Mouse (Mus musculus): Measurements from ENCODE around the gene Pqlc2.
A peak's percentile ranks its signal among the peaks of the same experiment; 100 is the strongest.

Pqlc2 gene

DNA sequence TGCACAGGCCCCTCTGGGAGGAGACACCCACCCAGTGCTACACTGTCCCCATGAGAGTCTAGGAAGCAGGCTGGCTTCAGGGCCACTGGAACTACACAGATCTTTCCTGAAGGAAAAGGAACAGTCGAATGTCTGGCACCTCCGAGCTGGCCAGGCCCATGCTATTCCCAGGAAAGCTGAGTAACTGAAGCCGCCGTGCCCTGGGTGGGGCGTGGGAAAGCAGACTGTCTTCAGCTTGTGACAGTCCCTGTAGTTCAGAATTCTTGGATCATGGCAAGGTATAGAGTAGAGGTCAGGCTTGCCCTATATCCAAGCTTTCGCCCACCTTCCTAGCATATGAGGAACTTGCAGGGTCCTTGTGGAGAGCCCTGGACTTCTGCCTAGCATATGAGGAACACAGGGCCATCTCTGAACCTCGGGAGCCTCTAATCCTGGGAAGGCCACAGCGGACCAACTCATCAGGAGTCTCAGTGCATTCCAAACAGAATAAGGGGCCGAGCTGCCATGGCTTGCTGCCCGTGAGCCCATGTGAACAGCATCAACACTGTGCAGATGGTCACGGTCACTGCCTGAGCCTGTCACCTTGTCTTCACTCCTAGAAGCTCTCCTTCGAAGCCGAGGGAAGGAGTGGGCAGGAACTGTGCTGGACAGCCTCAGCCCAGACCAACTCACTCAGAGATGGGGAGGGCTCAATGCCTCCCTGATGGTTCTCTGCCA, 44.6 kb downstream of the Pqlc2 start:
- DNase-seq (ENCODE audit: low spot score in 2 of 2), result no peak

DNA sequence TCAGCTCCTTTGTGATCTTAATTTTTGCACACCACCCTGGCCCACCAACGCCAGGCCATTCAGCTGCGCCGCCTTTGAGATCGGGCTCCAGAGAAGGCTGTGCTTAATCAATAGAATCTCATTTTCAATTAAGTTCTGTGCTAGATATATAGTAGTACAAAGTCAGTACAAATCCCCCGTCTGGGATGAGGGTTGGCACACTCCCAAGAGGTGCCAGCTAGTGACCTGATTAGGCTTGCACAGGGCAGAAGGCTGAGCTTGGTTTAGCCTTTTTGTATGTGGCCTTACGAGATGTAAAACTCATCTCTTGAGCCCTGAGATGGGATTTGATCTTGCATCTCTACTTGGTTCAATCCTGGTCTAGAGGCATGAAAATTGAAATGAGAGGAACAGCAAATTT, 47.5 kb downstream of the Pqlc2 start:
- DNase-seq (ENCODE audit: low spot score in 2 of 2), result no peak

DNA sequence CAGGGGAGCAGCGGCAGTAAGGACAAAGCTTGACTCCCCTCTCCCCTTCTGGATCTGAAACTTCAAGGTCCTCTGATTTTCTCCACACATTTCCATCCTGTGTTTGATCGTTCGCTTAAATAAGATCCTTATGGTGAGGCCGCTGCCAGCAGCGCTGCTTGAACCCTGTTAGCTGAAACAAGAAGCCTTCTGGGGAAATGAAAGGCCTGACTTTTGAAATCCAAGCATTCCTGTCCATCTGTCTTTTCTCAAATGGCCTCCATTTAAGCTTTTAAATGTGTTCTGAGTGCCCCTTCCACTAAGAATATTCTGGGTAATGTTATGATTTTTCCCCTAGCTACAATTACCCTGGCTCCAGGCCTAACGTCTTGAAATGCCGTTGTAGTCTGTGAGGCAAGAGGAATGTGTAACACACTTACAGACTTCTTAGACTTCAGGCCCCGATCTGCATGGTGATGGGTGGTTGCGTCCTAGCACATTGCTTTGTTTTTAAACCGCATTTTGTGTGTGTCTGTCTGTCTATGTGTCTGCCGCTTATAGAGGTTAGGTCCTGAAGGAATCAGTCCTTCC, 51.1 kb downstream of the Pqlc2 start:
- no peak for DNase-seq (ENCODE audit: low spot score in 2 of 2)

DNA sequence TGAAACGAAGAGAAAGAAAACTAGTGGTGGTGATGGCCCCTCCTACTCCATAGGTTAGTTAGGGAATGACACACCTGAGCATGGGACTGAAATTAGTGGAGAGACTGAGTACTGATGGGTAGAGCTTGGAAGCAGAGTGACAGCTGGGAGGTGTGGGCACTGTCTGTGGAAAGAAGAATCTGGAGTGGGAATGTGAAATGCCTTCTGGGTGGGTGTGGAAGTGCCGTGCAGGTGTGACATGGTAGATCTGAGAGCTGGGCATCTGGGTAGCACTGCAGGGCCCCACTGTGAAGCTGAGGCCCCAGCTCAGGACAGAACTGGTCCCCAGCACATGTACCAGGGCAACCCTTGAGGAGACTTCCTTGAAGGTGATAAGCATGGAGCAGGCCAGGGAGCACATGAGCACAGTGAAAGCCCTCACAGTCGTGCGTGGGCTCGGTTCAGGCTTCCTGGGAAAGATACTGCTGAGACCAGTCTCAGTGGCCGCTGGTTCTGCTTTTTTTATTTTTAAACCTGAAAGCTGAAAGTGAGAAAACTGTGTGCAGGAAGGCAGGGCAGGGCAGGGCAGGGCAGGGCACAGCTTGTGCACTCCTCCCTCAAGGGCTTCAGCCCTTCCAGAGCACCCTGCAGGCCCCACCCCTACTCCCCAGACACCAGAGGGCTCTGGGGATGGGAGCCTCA, 51.7 kb downstream of the Pqlc2 start:
- DNase-seq (ENCODE audit: low spot score in 2 of 2), result peak in 1 of 2 experiments; percentile 49

DNA sequence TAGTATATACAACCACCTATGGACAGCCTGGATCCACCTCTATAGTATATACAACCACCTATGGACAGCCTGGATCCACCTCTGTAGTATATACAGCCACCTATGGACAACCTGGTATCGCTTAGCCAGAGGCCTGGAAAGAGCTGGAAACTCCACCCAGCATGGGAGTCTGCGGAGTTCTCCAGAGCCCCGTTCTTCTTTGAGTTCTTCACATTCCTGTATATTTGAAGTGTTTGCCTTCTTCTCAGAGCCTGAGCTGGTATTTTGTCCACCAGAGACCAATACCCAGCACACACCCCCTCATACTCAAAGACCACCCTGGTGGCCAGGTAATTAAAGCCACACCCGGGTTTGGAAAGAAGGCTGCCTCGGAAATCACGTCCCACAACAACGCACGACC, 53.8 kb downstream of the Pqlc2 start:
- DNase-seq (ENCODE audit: low spot score in 2 of 2), result no peak

DNA sequence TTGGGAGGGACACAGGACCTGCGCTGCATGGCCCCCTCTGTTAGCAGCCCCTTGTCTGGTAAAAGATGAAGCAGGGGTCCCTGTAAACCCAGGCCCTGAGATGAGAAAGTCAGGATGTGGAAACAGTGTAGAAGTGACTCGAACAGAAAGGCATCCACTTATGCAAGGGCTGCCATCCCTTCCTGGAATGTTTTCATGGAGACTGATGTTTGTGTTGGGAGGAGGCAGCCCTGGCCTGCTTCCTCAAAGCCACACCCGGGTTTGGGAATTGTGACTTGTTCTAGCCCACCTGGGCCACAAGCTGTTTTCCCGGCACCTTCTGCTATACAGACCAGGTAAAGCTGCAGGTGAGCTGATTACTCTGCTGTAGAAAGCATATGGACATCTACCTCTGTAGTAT, 54.4 kb downstream of the Pqlc2 start:
- DNase-seq (ENCODE audit: low spot score in 2 of 2), result no peak

DNA sequence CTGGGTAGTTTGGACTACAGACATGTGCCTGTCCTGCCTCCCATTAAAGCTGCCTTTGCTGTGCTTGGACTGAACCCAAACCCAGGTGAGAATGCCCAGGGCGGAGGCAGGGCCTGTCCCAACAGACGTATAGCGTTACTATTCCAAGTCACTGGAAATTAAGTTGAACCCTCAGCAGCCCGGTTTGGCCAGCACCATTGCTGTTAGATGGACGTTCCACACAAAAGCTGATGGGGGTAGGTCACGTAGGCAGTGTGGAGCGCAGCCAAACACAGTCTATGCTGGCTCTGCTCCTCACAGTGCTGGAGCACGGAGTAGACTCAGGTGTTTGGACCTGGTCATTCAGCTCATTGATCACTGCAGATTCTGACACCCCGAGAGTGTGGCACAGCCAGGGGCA, 57.3 kb downstream of the Pqlc2 start:
- no peak for DNase-seq (ENCODE audit: low spot score in 2 of 2)

DNA sequence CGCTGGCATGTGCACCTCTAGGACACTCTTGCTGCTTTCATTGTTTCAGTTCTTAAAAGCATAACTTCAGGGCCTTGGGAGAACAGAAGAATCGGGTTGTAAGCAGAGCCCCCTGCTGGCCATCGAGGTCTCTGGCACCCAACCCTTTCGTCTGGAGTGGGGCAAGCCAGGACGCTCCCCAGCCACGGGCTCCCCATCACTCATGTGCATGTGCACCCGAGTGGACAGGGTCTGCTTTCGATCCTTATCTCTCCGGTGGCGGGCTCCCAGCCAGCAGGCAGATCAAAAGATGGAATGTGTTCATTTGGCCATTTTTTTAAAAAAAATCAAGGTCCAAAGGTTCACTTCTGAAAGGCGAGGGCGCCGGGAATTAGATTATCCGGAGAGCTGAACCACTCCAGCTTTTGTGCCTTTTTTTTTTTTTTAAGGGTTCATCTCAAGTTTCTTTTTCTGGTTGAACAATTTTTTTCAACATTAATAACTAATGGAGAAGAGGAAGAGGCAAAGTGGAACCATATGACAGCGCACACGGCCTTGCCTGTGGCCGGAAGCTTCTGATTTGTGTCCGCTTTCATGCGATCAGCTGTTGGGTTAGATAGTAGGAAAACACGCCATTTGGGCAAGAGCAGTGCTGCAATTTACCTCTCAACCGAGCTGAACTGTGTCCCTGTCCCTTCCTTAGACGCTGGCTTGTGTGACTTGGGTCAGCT, 58.3 kb downstream of the Pqlc2 start:
- DNase-seq (ENCODE audit: low spot score in 2 of 2), result peak; percentile 55 to 81

DNA sequence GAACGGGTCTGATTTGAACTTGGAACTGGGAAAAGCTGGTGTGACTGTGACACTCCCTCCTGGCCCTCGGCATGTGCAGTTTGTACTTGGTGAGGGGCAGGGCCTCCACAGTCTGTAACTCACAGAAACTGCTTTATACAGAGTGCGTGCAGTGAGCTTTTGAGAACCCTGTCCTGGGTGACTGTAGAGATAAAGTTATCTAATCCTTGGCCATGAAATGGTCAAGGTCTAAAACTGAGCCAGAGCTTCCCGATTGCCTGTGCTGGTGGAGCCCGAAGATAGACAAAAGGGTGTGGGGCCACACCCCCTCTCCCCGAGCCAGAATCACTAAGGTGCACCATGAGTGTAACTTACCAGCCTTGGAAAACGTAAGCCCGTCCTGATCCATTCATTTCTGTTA, 59.6 kb downstream of the Pqlc2 start:
- no peak for DNase-seq (ENCODE audit: low spot score in 2 of 2)

DNA sequence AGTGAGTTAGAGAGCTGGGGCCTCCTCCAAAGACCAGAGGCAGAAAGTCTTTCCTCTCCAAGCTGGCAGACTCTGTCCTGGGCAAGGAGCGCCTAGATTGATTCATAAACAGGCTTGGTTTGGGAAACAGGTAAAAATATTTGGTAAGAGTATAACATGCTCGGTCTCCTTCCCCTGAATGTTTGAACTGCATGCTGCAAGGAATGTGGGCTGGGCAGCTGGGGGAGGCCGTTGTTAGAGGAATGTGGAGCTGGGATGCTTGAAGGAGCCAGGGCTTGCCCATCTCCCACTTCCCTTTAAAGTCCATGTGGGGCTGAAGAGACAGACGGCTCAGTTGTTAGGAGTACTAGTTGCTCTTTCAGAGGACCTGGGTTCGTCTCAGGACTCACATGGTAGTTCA, 60.5 kb downstream of the Pqlc2 start:
- no peak for DNase-seq (ENCODE audit: low spot score in 2 of 2)

DNA sequence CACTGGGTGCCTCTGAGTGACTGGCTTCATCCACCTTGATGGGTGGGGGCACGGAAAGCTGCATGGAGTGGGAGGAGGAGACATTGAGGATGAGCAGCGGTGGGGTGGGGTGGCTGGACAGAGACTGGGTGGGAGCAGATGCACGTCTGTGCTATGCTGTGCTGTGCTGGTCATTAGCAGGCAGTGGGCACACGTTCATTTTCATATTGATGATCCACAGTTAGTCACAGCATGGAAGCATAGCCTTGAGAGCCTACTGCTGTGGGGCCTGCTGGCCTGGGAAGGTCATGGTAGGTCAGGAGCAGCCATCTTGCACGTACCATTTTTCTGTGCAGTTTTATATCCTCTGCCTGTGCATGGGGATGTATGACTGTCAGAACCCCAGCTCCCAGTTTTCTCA, 61.8 kb downstream of the Pqlc2 start:
- DNase-seq (ENCODE audit: low spot score in 2 of 2), result no peak

DNA sequence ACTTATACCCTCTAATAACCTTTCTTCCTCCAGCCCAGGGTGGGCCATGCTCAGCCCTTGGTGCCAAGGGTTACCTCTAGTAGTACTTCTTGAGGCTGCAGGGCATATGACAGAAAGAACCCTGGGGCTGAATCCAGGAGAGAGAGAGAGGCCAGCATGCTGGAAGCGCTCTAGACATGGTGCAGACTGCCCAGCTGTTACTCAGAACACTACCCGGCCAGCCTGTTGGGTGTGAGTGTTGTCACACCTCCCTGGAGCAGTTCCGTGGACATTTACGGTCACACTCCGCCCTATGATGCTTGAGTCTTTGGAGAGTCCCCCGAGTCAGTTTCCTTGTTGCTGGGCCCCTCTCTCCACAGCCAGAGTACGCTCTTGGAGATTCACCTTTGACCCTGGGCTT, 62.5 kb downstream of the Pqlc2 start:
- DNase-seq (ENCODE audit: low spot score in 2 of 2), result no peak

DNA sequence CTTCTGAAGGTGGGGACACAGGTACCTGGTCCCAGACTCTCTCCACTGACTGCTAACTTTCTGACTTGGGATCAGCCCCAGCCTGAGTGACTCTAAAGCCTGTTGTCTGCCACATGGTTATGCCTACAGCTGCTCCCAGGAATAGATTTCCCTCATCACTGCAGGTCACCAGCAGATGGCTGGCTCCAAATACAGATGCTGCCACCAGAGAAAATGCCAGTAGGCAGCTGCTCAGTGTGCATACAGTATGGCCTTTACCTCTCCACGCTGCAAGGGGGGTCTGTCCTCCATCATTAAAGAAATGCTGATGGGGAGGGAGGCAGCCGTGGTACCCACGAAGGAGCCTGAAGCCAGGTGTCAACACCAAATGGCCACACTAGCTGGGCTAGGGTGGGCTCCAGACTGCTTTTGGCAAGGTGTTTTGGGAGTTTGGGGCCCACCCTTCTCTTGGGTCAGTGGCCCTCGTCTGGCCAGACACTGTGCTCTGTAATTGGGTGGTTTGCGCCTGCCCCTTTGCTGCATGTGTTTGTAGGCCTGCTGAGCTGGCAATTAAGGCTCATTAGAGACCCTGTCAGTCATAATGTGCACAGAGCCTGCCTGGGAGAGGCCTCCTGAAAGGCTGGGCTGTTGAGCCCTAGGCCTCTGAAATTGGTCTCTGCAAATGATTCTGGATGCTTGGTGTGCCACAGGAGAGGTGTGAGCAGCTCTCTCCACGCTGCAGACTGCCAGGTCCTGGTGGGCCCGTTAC, 64.2 kb downstream of the Pqlc2 start:
- DNase-seq (ENCODE audit: low spot score in 2 of 2), result no peak

DNA sequence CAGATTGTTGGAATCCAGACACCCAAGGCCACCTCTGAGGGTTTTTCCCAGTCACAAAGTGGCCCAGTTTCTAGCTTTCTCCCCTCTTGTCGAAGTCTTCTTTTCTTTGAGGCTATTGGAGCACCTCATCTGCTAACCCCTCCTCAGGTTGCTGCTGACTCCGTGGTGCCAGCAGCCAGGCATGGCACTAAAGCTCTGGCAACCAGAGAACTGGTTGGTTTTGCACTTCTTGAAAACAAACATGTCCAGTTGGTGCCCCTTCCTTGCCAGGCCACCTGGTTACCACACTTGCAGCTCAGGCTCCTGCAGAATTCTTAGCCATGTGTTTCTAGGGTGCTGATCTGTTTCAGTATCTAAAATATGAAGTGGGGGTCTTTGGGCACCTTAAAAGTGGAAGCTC, 65.0 kb downstream of the Pqlc2 start:
- no peak for DNase-seq (ENCODE audit: low spot score in 2 of 2)

DNA sequence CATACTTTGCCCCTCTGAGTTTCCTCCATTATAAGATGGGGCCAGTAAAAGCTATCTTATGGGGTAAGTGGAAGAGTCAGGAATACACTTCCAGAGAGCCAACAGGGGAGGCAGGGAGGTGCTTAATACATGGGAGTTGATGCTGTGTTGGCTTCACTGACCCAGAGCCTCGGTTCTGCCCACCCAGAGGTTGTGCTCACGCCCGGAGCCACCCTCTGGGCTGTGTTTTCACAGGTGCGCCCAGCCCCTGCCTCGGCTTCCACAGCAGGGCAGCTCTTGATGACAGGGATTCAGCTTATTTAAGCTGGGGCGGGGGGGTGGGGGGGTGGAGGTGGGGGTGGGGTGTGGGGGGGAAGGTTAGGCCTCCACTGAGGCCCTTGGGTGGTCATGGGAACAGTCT, 65.7 kb downstream of the Pqlc2 start:
- no peak for DNase-seq (ENCODE audit: low spot score in 2 of 2)

DNA sequence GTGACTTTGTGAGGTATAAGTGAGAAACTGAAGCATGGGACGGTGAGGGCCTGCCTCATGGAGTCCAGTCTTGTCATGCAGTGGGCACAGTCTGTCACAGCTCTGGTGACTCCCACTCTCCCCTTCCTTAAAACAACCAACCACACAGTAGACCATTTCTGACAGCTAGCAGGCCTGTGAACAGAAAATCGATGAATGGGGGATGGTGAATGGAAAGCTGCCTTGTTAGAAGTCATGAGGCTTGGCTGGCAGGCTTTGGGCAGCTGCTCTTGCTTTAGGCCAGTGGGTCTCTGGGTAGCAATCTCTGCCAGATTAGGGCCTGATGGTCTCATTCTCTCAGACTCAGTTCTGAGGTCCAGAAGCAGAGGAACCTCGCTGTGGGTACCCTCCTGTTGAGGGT, 66.3 kb downstream of the Pqlc2 start:
- no peak for DNase-seq (ENCODE audit: low spot score in 2 of 2)

Measured in spleen, postnatal 10 days (tissue).